Mouse (Mus musculus): ENCODE results near the gene Gmeb1. TPM values are rescaled to one million over a fixed set of nuclear protein-coding genes. Genes with fewer than 3 reads are reported as not detected.

The Gmeb1 gene
- total and polyA plus RNA-seq, 2 experiments from 2014 or later: 10.6 to 30.5 TPM

GRCm38 (mm10) chr4:132210325-132210724 lies 51.1 kb downstream of the Gmeb1 start:
- TF ChIP-seq CTCF (IDR thresholded peaks at IDR 0.05): no peak
- no peak overlapping the region for H3K27ac ChIP-seq (ENCODE audit: low read depth, low read length)
- DNase-seq (ENCODE audit: low spot score) (no peak), ATAC-seq (ENCODE audit: low FRiP score) (no peak)
- no peaks in the 10 kb centered on the region for H3K9me3 ChIP-seq (ENCODE audit: low read length)
- H3K4me1 ChIP-seq (ENCODE audit: insufficient read depth, low read length): 0 out of 2 replicates have a peak, but pooled peaks cover 5% of the 10 kb centered on the region
- WGBS: 29% methylated on average over 2 of the region's 2 CpGs
- H3K9ac ChIP-seq (replicated peaks; ENCODE audit: low read length, poor library complexity, severe bottlenecking): peak overlapping the region; percentile 97
- peaks cover 6% of the 10 kb centered on the region; the same call in 1 of the 2 replicates for H3K36me3 ChIP-seq (ENCODE audit: insufficient read depth, low read length)
- peak overlapping the region; percentile 87 for H3K4me2 ChIP-seq (ENCODE audit: low read depth, low read length, poor library complexity, severe bottlenecking)
- H3K4me3 ChIP-seq (ENCODE audit: low read depth, low read length): peak overlapping the region; percentile 99
- no peaks in the 10 kb centered on the region for H3K27me3 ChIP-seq (ENCODE audit: insufficient read depth, low read length)

DNA sequence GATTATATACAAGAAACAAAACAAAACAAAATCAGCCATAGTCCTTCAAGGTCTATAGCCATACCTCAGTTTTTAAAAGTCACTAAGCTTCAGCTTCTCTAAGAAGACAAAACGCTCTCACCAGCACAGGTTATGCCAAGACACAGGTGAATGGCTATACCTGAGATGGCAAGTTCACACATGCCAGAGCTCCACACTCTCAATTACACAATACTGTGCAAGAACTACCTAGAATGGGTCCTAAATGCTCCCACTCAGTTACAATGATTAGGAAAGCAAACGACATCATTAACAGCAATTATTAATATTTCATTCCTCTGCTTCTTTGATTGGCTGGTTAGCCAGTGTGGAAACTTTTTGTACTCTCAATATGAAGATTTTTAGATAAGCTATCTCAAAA lies 52.1 kb downstream of the Gmeb1 start:
- no peak overlapping the region for H3K9ac ChIP-seq (replicated peaks; ENCODE audit: low read length, poor library complexity, severe bottlenecking)
- H3K4me1 ChIP-seq (ENCODE audit: insufficient read depth, low read length): 0 out of 2 replicates have a peak, but pooled peaks cover 5% of the 10 kb centered on the region
- no peak for DNase-seq (ENCODE audit: low spot score)
- TF ChIP-seq CTCF (IDR thresholded peaks at IDR 0.05): no peak
- no peak overlapping the region for H3K4me2 ChIP-seq (ENCODE audit: low read depth, low read length, poor library complexity, severe bottlenecking)
- H3K4me3 ChIP-seq (ENCODE audit: low read depth, low read length): no peak overlapping the region
- no peak for ATAC-seq (ENCODE audit: low FRiP score)
- H3K36me3 ChIP-seq (ENCODE audit: insufficient read depth, low read length): peaks cover 10% of the 10 kb centered on the region; the same call in 1 of the 2 replicates
- no peak overlapping the region for H3K27ac ChIP-seq (ENCODE audit: low read depth, low read length)
- 86% methylated on average over 2 of the region's 2 CpGs for WGBS
- H3K9me3 ChIP-seq (ENCODE audit: low read length): no peaks in the 10 kb centered on the region
- no peaks in the 10 kb centered on the region for H3K27me3 ChIP-seq (ENCODE audit: insufficient read depth, low read length)

DNA sequence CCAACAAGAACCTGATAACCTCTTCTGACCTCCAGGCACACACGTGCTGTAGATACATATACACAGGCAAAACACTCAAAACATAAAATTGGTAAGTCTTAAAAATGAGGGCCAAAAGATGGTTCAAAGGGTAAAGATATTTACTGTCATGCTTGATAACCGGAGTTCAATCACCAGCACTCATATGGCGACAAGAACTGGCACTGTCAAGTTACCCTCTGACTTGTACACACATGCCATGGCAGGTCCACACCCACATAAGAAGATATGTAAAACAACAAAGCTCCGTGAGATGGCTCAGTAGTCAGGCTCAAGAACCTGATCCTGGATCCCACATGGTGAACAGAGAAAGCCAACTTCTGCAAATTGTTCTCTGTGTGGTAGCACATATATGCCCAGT lies 54.1 kb downstream of the Gmeb1 start:
- Histone ChIP-seq H3K4me3 (ENCODE audit: low read depth, low read length) (no peak overlapping the region), H3K4me1 (ENCODE audit: insufficient read depth, low read length) (0 out of 2 replicates have a peak, but pooled peaks cover 5% of the 10 kb centered on the region), H3K4me2 (ENCODE audit: low read depth, low read length, poor library complexity, severe bottlenecking) (no peak overlapping the region), H3K36me3 (ENCODE audit: insufficient read depth, low read length) (peaks cover 16% of the 10 kb centered on the region; the same call in 1 of the 2 replicates), H3K27ac (ENCODE audit: low read depth, low read length) (no peak overlapping the region), H3K9ac (replicated peaks; ENCODE audit: low read length, poor library complexity, severe bottlenecking) (no peak overlapping the region), H3K27me3 (ENCODE audit: insufficient read depth, low read length) (no peaks in the 10 kb centered on the region), H3K9me3 (ENCODE audit: low read length) (no peaks in the 10 kb centered on the region)
- 93% methylated on average over 4 of the region's 4 CpGs for WGBS
- DNase-seq (ENCODE audit: low spot score): no peak
- no peak for TF ChIP-seq CTCF (IDR thresholded peaks at IDR 0.05)
- no peak for ATAC-seq (ENCODE audit: low FRiP score)

GRCm38 (mm10) chr4:132198771-132199170 lies 62.6 kb downstream of the Gmeb1 start:
- H3K4me2 ChIP-seq (ENCODE audit: low read depth, low read length, poor library complexity, severe bottlenecking): no peak overlapping the region
- 0 out of 2 replicates have a peak, but pooled peaks cover 3% of the 10 kb centered on the region for H3K4me1 ChIP-seq (ENCODE audit: insufficient read depth, low read length)
- no peaks in the 10 kb centered on the region for H3K9me3 ChIP-seq (ENCODE audit: low read length)
- DNase-seq (ENCODE audit: low spot score): no peak
- H3K27me3 ChIP-seq (ENCODE audit: insufficient read depth, low read length): no peaks in the 10 kb centered on the region
- H3K4me3 ChIP-seq (ENCODE audit: low read depth, low read length): no peak overlapping the region
- H3K27ac ChIP-seq (ENCODE audit: low read depth, low read length): no peak overlapping the region
- ATAC-seq (ENCODE audit: low FRiP score): no peak
- peaks cover 5% of the 10 kb centered on the region; the same call in 1 of the 2 replicates for H3K36me3 ChIP-seq (ENCODE audit: insufficient read depth, low read length)
- no peak overlapping the region for H3K9ac ChIP-seq (replicated peaks; ENCODE audit: low read length, poor library complexity, severe bottlenecking)
- no peak for TF ChIP-seq CTCF (IDR thresholded peaks at IDR 0.05)

DNA sequence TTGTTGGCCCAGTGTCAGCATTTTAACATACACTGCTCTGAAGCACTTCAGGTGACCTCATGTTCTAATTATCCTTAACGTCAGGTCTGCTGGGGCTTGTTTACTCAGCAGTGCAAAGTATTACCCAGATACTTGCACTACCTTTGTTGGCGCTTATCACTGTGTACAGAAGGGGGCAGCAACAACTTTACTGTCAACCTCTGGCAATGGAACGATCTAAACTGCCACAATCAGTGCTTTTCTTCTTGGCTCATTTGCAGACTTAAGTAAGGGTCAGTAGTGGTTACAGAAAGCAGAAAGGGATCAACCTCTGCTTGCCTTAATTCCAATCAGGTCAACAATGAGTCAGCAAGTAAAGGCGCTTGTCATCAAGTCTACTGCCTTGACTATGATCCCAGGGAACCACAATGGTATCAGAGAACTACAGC lies 63.1 kb downstream of the Gmeb1 start:
- Histone ChIP-seq H3K27me3 (ENCODE audit: insufficient read depth, low read length) (no peaks in the 10 kb centered on the region), H3K36me3 (ENCODE audit: insufficient read depth, low read length) (peaks cover 4% of the 10 kb centered on the region; the same call in 1 of the 2 replicates), H3K27ac (ENCODE audit: low read depth, low read length) (no peak overlapping the region), H3K4me1 (ENCODE audit: insufficient read depth, low read length) (0 out of 2 replicates have a peak, but pooled peaks cover 3% of the 10 kb centered on the region), H3K9ac (replicated peaks; ENCODE audit: low read length, poor library complexity, severe bottlenecking) (no peak overlapping the region), H3K9me3 (ENCODE audit: low read length) (no peaks in the 10 kb centered on the region), H3K4me2 (ENCODE audit: low read depth, low read length, poor library complexity, severe bottlenecking) (no peak overlapping the region), H3K4me3 (ENCODE audit: low read depth, low read length) (no peak overlapping the region)
- TF ChIP-seq CTCF (IDR thresholded peaks at IDR 0.05): peak; percentile 51
- DNase-seq (ENCODE audit: low spot score): no peak
- ATAC-seq (ENCODE audit: low FRiP score): no peak
- whole genome bisulfite sequencing: 54% methylated on average over 4 of the region's 4 CpGs

DNA sequence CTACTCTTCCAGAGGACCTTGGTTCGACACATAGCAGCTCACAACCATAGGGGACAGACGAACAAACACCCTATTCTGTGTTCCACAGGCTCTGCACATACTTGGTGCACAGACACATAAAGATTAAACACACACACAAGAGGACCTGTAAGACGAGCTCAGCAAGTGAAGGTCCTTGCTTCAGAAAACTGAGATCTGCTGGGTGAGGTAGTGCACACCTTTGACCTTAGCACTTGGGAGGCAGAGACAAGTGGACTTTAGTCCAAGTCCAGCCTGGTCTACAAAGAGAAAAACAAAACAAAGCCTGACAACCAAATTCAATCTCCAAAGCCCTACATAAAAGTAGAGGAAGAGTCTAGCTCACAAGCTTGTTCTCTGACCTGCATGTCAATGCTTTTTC lies 66.4 kb downstream of the Gmeb1 start:
- Histone ChIP-seq H3K9me3 (ENCODE audit: low read length) (no peaks in the 10 kb centered on the region), H3K9ac (replicated peaks; ENCODE audit: low read length, poor library complexity, severe bottlenecking) (no peak overlapping the region), H3K27ac (ENCODE audit: low read depth, low read length) (no peak overlapping the region), H3K4me2 (ENCODE audit: low read depth, low read length, poor library complexity, severe bottlenecking) (no peak overlapping the region), H3K4me1 (ENCODE audit: insufficient read depth, low read length) (no peaks in the 10 kb centered on the region), H3K27me3 (ENCODE audit: insufficient read depth, low read length) (no peaks in the 10 kb centered on the region), H3K4me3 (ENCODE audit: low read depth, low read length) (no peak overlapping the region), H3K36me3 (ENCODE audit: insufficient read depth, low read length) (0 out of 2 replicates have a peak, but pooled peaks cover 4% of the 10 kb centered on the region)
- no peak for ATAC-seq (ENCODE audit: low FRiP score)
- WGBS: 93% methylated on average over 3 of the region's 3 CpGs
- no peak for TF ChIP-seq CTCF (IDR thresholded peaks at IDR 0.05)
- DNase-seq (ENCODE audit: low spot score): no peak

All from midbrain, postnatal 0 days (tissue).